Mouse (Mus musculus) activated CD4-positive, CD25-positive, alpha-beta regulatory T cell, adult 4 months (primary cell): ENCODE results near the gene Gria2. TPM values are rescaled to one million over a fixed set of nuclear protein-coding genes. Genes with fewer than 3 reads are reported as not detected.

Experiments used
- ATAC-seq: one replicate; pipeline ENCODE4 v1.8.0; 2017
- polyA plus RNA-seq, 2 experiments: library from polyadenylated mRNA; unstranded; fragments of 100-300 nt; shearing (Covaris generic); gene quantifications; one replicate each; pipeline ENCODE4 v1.2.1; 2017

The Gria2 gene
- polyA plus RNA-seq, 2 experiments from 2014 or later, result 0.09 TPM; not detected in 1

- ATAC-seq, result no peak
Measured at GRCm38 (mm10) chr3:80774005-80774764, 28.4 kb downstream of the Gria2 start.

- ATAC-seq, result no peak
Measured at GRCm38 (mm10) chr3:80773232-80773631, 29.4 kb downstream of the Gria2 start.

- ATAC-seq, result no peak
Measured at GRCm38 (mm10) chr3:80769506-80770235, 33.0 kb downstream of the Gria2 start.

- ATAC-seq, result no peak
Measured at GRCm38 (mm10) chr3:80758955-80759354, 43.7 kb downstream of the Gria2 start.

GRCm38 (mm10) chr3:80758363-80758762, 44.3 kb downstream of the Gria2 start:
- no peak for ATAC-seq

- ATAC-seq, result no peak
Measured at GRCm38 (mm10) chr3:80750786-80751185, 51.8 kb downstream of the Gria2 start.

GRCm38 (mm10) chr3:80725205-80725604, 77.4 kb downstream of the Gria2 start:
- no peak for ATAC-seq

- ATAC-seq, result no peak
Measured at GRCm38 (mm10) chr3:80713123-80713522, 89.5 kb downstream of the Gria2 start.

- ATAC-seq, result no peak
Measured at GRCm38 (mm10) chr3:80708992-80709391, 93.6 kb downstream of the Gria2 start.

GRCm38 (mm10) chr3:80702173-80702572, 100.5 kb downstream of the Gria2 start:
- no peak for ATAC-seq

- no peak for ATAC-seq
Measured at GRCm38 (mm10) chr3:80697523-80697922, 105.1 kb downstream of the Gria2 start.

- no peak for ATAC-seq
Measured at GRCm38 (mm10) chr3:80694965-80695364, 107.7 kb downstream of the Gria2 start.

- no peak for ATAC-seq
Measured at GRCm38 (mm10) chr3:80665105-80665504, 137.5 kb downstream of the Gria2 start.

- ATAC-seq, result no peak
Measured at GRCm38 (mm10) chr3:80663293-80663692, 139.3 kb downstream of the Gria2 start.

- no peak for ATAC-seq
Measured at GRCm38 (mm10) chr3:80661838-80662237, 140.8 kb downstream of the Gria2 start.

GRCm38 (mm10) chr3:80652213-80652612, 150.4 kb downstream of the Gria2 start:
- ATAC-seq, result no peak

Other genes with a start within 250 kb of the Gria2 start
- not detected for gene Glrb, start 110.8 kb upstream of the Gria2 start, polyA plus RNA-seq
- gene Pdgfc, start 233.6 kb upstream of the Gria2 start, polyA plus RNA-seq, result not detected